Mouse (Mus musculus): ENCODE data around the gene Olfr684. TPM values are rescaled to one million over a fixed set of nuclear protein-coding genes. Genes with fewer than 3 reads are reported as not detected.

Olfr684 gene
- polyA plus RNA-seq (2012; rRNA removed) (not detected in 2 replicates), polyA plus RNA-seq (2014; fragmentation: Nextera tagmentation; extraction: Ambion mirVana) (not detected in 2 replicates)

GRCm38 (mm10) chr7:105163553-105163952 is at the start of gene Olfr684:
Olfr684 (minus strand) TSS chr7:105163653.
- no peak for ATAC-seq (ENCODE audit: insufficient read depth)

GRCm38 (mm10) chr7:105207385-105207784 is 43.9 kb upstream of the Olfr684 start, which contains the start of gene Olfr686:
Olfr686 (minus strand) TSS chr7:105207485.
- H3K27ac ChIP-seq, result no peak within 1 kb of the TSS
- ATAC-seq (ENCODE audit: insufficient read depth), result no peak
- no peak within 1 kb of the TSS for H3K4me2 ChIP-seq (ENCODE audit: low read depth)
- no peak within 1 kb of the TSS for H3K4me3 ChIP-seq (ENCODE audit: insufficient read depth in 1 of 2, low read depth in 2 of 2, low read length in 2 of 2)
- H3K36me3 ChIP-seq (replicated peaks; ENCODE audit: control insufficient read depth, insufficient read depth, low read depth), result no peaks in the 10 kb centered on the region
- no peak for TF ChIP-seq EP300 (IDR thresholded peaks at IDR 0.05; ENCODE audit: low read depth)
- TF ChIP-seq CTCF (IDR thresholded peaks at IDR 0.05; ENCODE audit: low read depth), result no peak
- no peak for DNase-seq (ENCODE audit: low read depth in 3 of 3, low spot score in 3 of 3)
- H3K27me3 ChIP-seq (ENCODE audit: control insufficient read depth, insufficient read depth, low read length), result no peaks in the 10 kb centered on the region
- no peaks in the 10 kb centered on the region for H3K4me1 ChIP-seq (replicated peaks; ENCODE audit: control insufficient read depth in 2 of 2, insufficient read depth in 2 of 2, low read length in 1 of 2)
- no peak within 1 kb of the TSS for H3K9ac ChIP-seq (replicated peaks)
- no peaks in the 10 kb centered on the region for H3K9me3 ChIP-seq (ENCODE audit: control insufficient read depth, low read length)

More at GRCm38 (mm10) chr7:105163553-105163952, at the start of gene Olfr684:
- no peaks in the 10 kb centered on the region for H3K9me3 ChIP-seq (ENCODE audit: control insufficient read depth, low read length)
- no peak within 1 kb of the TSS for H3K27ac ChIP-seq
- DNase-seq (ENCODE audit: low read depth in 3 of 3, low spot score in 3 of 3), result no peak
- H3K4me3 ChIP-seq (ENCODE audit: insufficient read depth in 1 of 2, low read depth in 2 of 2, low read length in 2 of 2), result no peak within 1 kb of the TSS
- TF ChIP-seq EP300 (IDR thresholded peaks at IDR 0.05; ENCODE audit: low read depth) (no peak), CTCF (IDR thresholded peaks at IDR 0.05; ENCODE audit: low read depth) (no peak)
- H3K4me2 ChIP-seq (ENCODE audit: low read depth), result no peak within 1 kb of the TSS
- 25% methylated on average over 1 of the region's 1 CpGs for WGBS (ENCODE audit: insufficient replicate concordance)
- no peaks in the 10 kb centered on the region for H3K4me1 ChIP-seq (replicated peaks; ENCODE audit: control insufficient read depth in 2 of 2, insufficient read depth in 2 of 2, low read length in 1 of 2)
- no peaks in the 10 kb centered on the region for H3K36me3 ChIP-seq (replicated peaks; ENCODE audit: control insufficient read depth, insufficient read depth, low read depth)
- no peak within 1 kb of the TSS for H3K9ac ChIP-seq (replicated peaks)
- no peaks in the 10 kb centered on the region for H3K27me3 ChIP-seq (ENCODE audit: control insufficient read depth, insufficient read depth, low read length)

GRCm38 (mm10) chr7:105185912-105186311 is 22.5 kb upstream of the Olfr684 start, which contains the start of gene Olfr685:
Olfr685 (minus strand) TSS chr7:105186012.
- no peaks in the 10 kb centered on the region for H3K4me1 ChIP-seq (replicated peaks; ENCODE audit: control insufficient read depth in 2 of 2, insufficient read depth in 2 of 2, low read length in 1 of 2)
- 55% methylated on average over 1 of the region's 1 CpGs for WGBS (ENCODE audit: insufficient replicate concordance)
- TF ChIP-seq CTCF (IDR thresholded peaks at IDR 0.05; ENCODE audit: low read depth) (no peak), EP300 (IDR thresholded peaks at IDR 0.05; ENCODE audit: low read depth) (no peak)
- H3K9ac ChIP-seq (replicated peaks), result no peak within 1 kb of the TSS
- no peaks in the 10 kb centered on the region for H3K9me3 ChIP-seq (ENCODE audit: control insufficient read depth, low read length)
- no peaks in the 10 kb centered on the region for H3K36me3 ChIP-seq (replicated peaks; ENCODE audit: control insufficient read depth, insufficient read depth, low read depth)
- no peak within 1 kb of the TSS for H3K4me2 ChIP-seq (ENCODE audit: low read depth)
- H3K27me3 ChIP-seq (ENCODE audit: control insufficient read depth, insufficient read depth, low read length), result no peaks in the 10 kb centered on the region
- ATAC-seq (ENCODE audit: insufficient read depth) (no peak), DNase-seq (ENCODE audit: low read depth in 3 of 3, low spot score in 3 of 3) (no peak)
- H3K27ac ChIP-seq, result no peak within 1 kb of the TSS
- no peak within 1 kb of the TSS for H3K4me3 ChIP-seq (ENCODE audit: insufficient read depth in 1 of 2, low read depth in 2 of 2, low read length in 2 of 2)

GRCm38 (mm10) chr7:105170773-105171172 is 7.3 kb upstream of the Olfr684 start:
- no peak for ATAC-seq (ENCODE audit: insufficient read depth)
- Histone ChIP-seq H3K4me3 (ENCODE audit: insufficient read depth in 1 of 2, low read depth in 2 of 2, low read length in 2 of 2) (no peak overlapping the region), H3K9me3 (ENCODE audit: control insufficient read depth, low read length) (no peaks in the 10 kb centered on the region), H3K9ac (replicated peaks) (no peak overlapping the region), H3K4me2 (ENCODE audit: low read depth) (no peak overlapping the region), H3K4me1 (replicated peaks; ENCODE audit: control insufficient read depth in 2 of 2, insufficient read depth in 2 of 2, low read length in 1 of 2) (no peaks in the 10 kb centered on the region), H3K27me3 (ENCODE audit: control insufficient read depth, insufficient read depth, low read length) (no peaks in the 10 kb centered on the region), H3K36me3 (replicated peaks; ENCODE audit: control insufficient read depth, insufficient read depth, low read depth) (no peaks in the 10 kb centered on the region), H3K27ac (no peak overlapping the region)
- TF ChIP-seq CTCF (IDR thresholded peaks at IDR 0.05; ENCODE audit: low read depth) (no peak; the same call in 1 of the 2 replicates), EP300 (IDR thresholded peaks at IDR 0.05; ENCODE audit: low read depth) (no peak)
- DNase-seq (ENCODE audit: low read depth in 3 of 3, low spot score in 3 of 3), result no peak
- 32% methylated on average over 4 of the region's 4 CpGs for WGBS (ENCODE audit: insufficient replicate concordance)

- no peaks in the 10 kb centered on the region for H3K27me3 ChIP-seq (ENCODE audit: control insufficient read depth, insufficient read depth, low read length)
- no peak within 1 kb of the TSS for H3K4me3 ChIP-seq (ENCODE audit: insufficient read depth in 1 of 2, low read depth in 2 of 2, low read length in 2 of 2)
- H3K36me3 ChIP-seq (replicated peaks; ENCODE audit: control insufficient read depth, insufficient read depth, low read depth), result no peaks in the 10 kb centered on the region
- H3K27ac ChIP-seq, result no peak within 1 kb of the TSS
- TF ChIP-seq CTCF (IDR thresholded peaks at IDR 0.05; ENCODE audit: low read depth) (no peak), EP300 (IDR thresholded peaks at IDR 0.05; ENCODE audit: low read depth) (no peak)
- ATAC-seq (ENCODE audit: insufficient read depth), result no peak
- WGBS (ENCODE audit: insufficient replicate concordance), result 40% methylated on average over 1 of the region's 1 CpGs
- no peak for DNase-seq (ENCODE audit: low read depth in 3 of 3, low spot score in 3 of 3)
- H3K4me2 ChIP-seq (ENCODE audit: low read depth), result no peak within 1 kb of the TSS
- H3K4me1 ChIP-seq (replicated peaks; ENCODE audit: control insufficient read depth in 2 of 2, insufficient read depth in 2 of 2, low read length in 1 of 2), result no peaks in the 10 kb centered on the region
- H3K9ac ChIP-seq (replicated peaks), result no peak within 1 kb of the TSS
- H3K9me3 ChIP-seq (ENCODE audit: control insufficient read depth, low read length), result no peaks in the 10 kb centered on the region
Observed at GRCm38 (mm10) chr7:105146912-105147311, 16.5 kb downstream of the Olfr684 start, which contains the start of gene Olfr683. Olfr683 (minus strand) TSS chr7:105147012.

All from liver, embryonic 14.5 days (tissue).